Mouse (Mus musculus) embryonic stem cell, embryonic (primary cell): ENCODE measurements around the gene Ndufaf2.

ENCODE experiments used
- CTCF ChIA-PET, 4 experiments: fragments of 300-600 bp in 2 of 4; fragments of 350-600 bp in 2 of 4; sonication (Branson Sonifier 250); formaldehyde crosslinking; loops; one replicate each; lab custom pipeline; 2022; ENCODE audit warnings: inconsistent platforms in 2 of 4; lab: Charles Lee
- POLR2A ChIA-PET, 4 experiments: fragments of 300-600 bp in 2 of 4; fragments of 350-600 bp in 2 of 4; sonication (Branson Sonifier 250); formaldehyde crosslinking; loops; one replicate each; lab custom pipeline; 2022; ENCODE audit warnings: antibody characterized with exemption in 4 of 4, inconsistent platforms in 1 of 4; lab: Charles Lee

Ndufaf2 gene

GRCm38 (mm10) chr13:108066021-108066420 lies 92.4 kb downstream of the Ndufaf2 start:
- ChIA-PET CTCF (interaction anchor here in 2 of 4 experiments (0.5 to 0.7 kb wide), 2 partner anchors 33 to 87 kb away, joined by 3 read pairs; no protein-coding TSS in a partner anchor), POLR2A (interaction anchor here in 1 of 4 experiments (0.6 to 1.2 kb wide), 2 partner anchors 22 to 272 kb away, joined by 3 to 5 read pairs; partner anchors contain the start of gene Smim15)

DNA sequence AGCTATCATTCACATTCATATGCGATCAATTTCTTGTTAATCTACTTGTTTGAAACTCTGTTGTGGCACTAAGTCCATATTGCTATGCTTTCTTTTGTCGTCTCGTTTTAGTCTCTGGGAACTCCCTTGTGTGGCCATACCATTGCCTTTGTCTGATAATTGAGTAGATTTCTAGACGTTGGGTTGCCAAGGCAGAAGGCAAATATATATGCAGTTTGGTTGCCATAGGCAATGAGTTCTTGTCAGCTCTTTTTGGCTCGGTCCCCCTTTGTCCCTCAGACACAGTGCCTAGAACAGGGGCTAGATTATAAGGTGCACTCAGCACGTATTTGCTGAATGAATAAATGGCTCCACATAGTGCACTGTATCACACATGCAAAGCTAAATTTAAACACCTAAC lies 94.1 kb downstream of the Ndufaf2 start:
- CTCF ChIA-PET = no interaction called here
- POLR2A ChIA-PET = interaction anchor here in 1 of 4 experiments (0.6 to 1.0 kb wide), 3 partner anchors 10 to 63 kb away, joined by 3 read pairs; no protein-coding TSS in a partner anchor

DNA sequence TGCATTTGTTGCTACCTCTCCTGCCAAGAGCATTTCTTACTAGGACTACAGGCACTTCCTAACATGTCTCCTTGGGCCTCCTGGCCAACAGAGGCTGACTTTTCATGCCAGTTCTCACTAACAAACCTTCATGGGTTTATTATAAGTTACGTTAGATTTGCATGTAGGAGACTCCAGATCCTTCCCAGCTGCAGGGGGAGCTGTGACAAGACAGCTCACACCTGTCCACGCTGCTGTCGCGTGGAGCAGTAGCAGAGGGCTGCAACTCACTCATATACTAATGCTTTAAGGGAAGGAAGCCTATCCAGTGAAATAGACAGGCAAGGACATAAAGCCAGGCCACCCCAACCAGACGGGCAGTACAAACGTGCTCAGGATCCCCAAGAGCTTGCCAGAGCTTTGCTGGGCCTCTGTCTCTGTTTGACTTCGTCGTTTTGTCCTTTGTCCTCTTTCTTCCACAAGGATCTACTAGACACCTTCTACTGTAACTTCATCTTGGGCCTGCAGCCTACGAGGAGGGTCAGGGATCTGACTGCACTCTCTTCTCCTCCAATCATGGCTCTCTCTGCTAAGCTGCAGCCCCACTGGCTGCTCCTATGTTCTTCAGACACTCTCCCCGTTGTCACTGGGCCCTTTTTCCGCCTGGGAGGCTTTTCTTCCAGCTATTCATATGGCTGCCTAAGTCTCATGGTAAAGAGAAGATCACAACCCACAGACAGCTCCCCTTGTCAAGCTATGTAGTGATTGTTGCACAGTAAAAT lies 94.9 kb downstream of the Ndufaf2 start:
- ChIA-PET CTCF (interaction anchor here in 1 of 4 experiments (0.6 kb wide), 1 partner anchor 80 kb away, joined by 3 read pairs; no protein-coding TSS in a partner anchor), POLR2A (interaction anchor here in 1 of 4 experiments (0.5 to 1.0 kb wide), 4 partner anchors 11 to 1602 kb away, joined by 3 to 5 read pairs (median 3); no protein-coding TSS in a partner anchor)

- ChIA-PET CTCF (no interaction called here), POLR2A (interaction anchor here in 1 of 4 experiments (0.5 kb wide), 1 partner anchor 1602 kb away, joined by 5 read pairs; no protein-coding TSS in a partner anchor)
These were observed 95.5 kb downstream of the Ndufaf2 start for GRCm38 (mm10) chr13:108062900-108063299.

- ChIA-PET POLR2A (no interaction called here), CTCF (interaction anchor here in 2 of 4 experiments (0.7 kb wide), 2 partner anchors 73 to 117 kb away, joined by 3 to 5 read pairs; no protein-coding TSS in a partner anchor)
These were observed 97.4 kb downstream of the Ndufaf2 start for GRCm38 (mm10) chr13:108060936-108061578.

- ChIA-PET POLR2A (no interaction called here), CTCF (interaction anchor here in 2 of 4 experiments (0.7 kb wide), 2 partner anchors 74 to 116 kb away, joined by 3 to 5 read pairs; no protein-coding TSS in a partner anchor)
These were observed 98.0 kb downstream of the Ndufaf2 start for GRCm38 (mm10) chr13:108060286-108060885.

DNA sequence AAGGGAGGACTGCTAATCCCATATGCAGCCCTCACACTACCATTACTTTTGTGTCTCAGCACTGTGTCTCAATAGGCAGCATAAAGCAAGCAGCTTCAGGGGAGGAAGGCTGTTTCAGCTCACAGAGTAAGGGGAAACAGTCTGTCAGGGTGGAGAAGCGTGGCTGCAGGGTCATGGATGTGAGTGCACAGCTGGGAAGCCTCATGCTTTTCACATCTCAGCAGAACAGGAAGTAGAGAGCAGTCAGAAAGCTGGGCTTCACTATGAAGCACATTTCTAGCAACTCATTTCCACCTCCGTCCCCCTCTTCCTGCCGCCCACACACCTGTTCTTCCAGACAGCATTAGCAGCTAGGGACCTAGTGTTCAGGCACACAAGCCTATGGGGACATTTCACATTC lies 101.5 kb downstream of the Ndufaf2 start:
- ChIA-PET POLR2A (interaction anchor here in 2 of 4 experiments (1.1 to 1.5 kb wide), 3 partner anchors 12 to 18 kb away, joined by 3 read pairs; partner anchors contain the start of gene Smim15 (in 1 of the 2)), CTCF (no interaction called here)

DNA sequence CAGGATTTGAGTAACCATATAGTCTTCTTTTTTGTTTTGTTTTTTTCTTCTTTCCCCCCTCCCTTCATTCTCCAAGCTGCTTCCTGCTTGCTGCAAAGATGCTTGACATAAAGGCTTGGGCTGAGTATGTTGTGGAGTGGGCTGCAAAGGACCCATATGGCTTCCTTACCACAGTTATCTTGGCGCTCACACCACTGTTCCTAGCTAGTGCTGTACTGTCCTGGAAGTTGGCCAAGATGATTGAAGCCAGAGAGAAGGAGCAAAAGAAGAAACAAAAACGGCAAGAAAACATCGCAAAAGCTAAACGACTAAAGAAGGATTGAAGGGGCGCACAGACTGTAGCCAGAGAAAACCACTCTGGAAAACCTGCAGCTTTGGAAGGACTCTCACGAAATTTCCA lies 111.1 kb downstream of the Ndufaf2 start:
- ChIA-PET CTCF (interaction anchor here in 1 of 4 experiments (0.5 kb wide), 1 partner anchor 22 kb away, joined by 4 read pairs; no protein-coding TSS in a partner anchor), POLR2A (interaction anchor here in 1 of 4 experiments (1.1 to 1.4 kb wide), 3 partner anchors 28 to 80 kb away, joined by 3 to 4 read pairs (median 3); no protein-coding TSS in a partner anchor)

DNA sequence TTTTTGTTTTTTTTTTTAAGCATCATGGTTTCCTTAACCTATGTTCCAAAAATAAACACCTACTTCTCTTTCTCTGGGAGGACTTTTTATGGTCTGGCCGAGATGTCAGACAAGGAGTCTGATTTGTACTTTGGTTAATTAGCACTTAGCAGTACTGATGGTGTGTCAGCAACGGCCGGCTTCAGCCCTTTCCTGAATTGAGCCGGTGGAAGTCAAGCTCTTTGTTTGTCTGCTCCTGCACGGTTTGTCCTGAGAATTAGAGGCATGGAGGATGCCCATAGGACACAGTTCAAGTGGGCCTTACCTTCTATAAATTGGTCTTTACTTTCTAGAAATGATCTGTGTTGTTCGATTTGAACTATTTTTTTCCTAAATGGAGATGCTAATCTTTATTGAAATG lies 111.5 kb downstream of the Ndufaf2 start:
- ChIA-PET POLR2A (interaction anchor here in 1 of 4 experiments (0.5 to 1.4 kb wide), 5 partner anchors 28 to 770 kb away, joined by 3 to 5 read pairs (median 3); no protein-coding TSS in a partner anchor), CTCF (no interaction called here)

GRCm38 (mm10) chr13:108046071-108046470 lies 112.4 kb downstream of the Ndufaf2 start:
- CTCF ChIA-PET = interaction anchor here in 2 of 4 experiments (0.5 to 0.6 kb wide), 2 partner anchors 62 to 82 kb away, joined by 3 to 5 read pairs; no protein-coding TSS in a partner anchor
- POLR2A ChIA-PET = interaction anchor here in 2 of 4 experiments (0.6 to 0.7 kb wide), 3 partner anchors 10 to 770 kb away, joined by 3 to 4 read pairs (median 3); no protein-coding TSS in a partner anchor

GRCm38 (mm10) chr13:108045646-108046045 lies 112.8 kb downstream of the Ndufaf2 start:
- POLR2A ChIA-PET = interaction anchor here in 2 of 4 experiments (0.6 to 0.7 kb wide), 2 partner anchors 9 to 13 kb away, joined by 3 to 4 read pairs; no protein-coding TSS in a partner anchor
- CTCF ChIA-PET = interaction anchor here in 2 of 4 experiments (0.5 to 0.6 kb wide), 2 partner anchors 62 to 82 kb away, joined by 3 to 5 read pairs; no protein-coding TSS in a partner anchor

DNA sequence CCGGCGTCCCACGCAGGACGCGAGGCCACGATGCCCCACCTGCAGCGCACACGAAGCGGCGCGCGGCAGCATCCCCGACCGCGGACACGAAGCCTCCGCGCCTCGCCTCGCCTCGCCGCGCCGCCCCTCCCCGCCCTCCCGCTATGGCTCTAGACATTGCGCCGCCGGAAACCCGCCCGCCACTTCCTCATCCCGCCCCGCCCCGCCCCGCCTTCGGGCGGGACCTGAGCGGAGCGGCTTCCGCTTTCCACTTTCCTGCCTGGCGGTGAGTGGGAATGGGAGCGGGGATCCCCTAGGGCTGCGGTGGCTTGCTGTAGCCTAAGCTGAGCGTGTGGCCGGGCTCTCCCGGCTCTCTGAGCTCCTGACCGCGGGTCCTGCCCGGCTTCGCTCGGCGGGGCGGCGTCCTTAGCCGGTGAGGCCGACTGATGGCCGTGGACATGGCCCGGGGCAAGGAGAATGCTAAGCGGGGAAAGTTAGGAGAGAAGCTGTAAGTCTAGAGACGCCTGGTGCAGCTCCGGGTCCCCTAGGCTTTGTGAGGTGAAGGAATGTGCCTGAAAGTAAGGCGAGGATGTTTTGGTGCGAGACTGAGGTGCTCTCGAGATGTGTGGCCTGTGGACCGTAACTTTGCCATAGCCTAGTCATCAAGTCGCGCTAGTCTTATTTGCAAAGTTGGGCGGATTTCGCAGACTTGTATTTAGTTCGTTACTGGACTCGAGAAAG lies 114.0 kb downstream of the Ndufaf2 start, which contains the start of gene Smim15:
Gene Smim15 (plus strand): TSS at position 225 of the 720 bp plus-strand sequence.
- CTCF ChIA-PET = no interaction called here
- POLR2A ChIA-PET = interaction anchor here in 3 of 4 experiments (0.7 to 2.1 kb wide), 14 partner anchors 9 to 1138 kb away, joined by 3 to 6 read pairs (median 4); partner anchors contain the start of genes Ercc8 (in 1 of the 3) and Ndufaf2 (in 1 of the 3)

DNA sequence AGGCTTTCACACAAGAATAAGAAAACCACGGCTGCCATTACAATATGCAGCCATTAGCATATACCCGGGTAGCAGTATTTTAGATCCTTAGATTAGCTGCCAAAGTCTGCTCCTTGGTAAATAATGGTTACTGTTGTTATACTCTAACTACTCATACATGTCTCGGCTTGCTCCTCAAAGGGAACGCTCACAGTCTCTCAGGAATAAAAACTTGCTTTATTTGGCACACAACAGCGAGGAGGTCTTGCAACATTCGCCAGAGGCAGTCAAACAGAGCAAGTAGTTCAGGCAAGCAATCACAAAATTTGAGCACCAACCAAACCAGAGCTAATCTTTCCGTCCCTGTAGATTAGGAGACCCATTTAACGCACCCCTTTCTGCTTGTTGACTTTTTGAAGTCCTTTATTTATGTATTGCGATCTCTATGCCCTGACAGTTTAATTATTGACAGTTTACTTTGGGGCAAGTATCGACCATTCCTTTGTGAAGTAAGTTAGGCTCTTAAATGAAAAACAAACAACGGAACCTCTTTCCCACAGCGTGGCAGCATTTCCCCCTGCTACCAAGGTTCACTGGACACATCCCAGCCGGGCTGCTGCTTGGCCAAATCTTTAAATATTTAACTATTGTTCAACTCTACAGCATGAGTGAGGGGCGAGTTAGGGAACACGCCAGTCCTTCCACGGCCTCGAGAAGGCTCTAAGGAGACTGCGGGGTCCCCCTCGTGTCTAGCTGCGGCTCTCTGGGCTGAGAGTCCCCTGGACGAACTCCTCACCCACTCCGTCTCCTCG lies 114.8 kb downstream of the Ndufaf2 start:
- CTCF ChIA-PET = interaction anchor here in 2 of 4 experiments (0.6 to 0.7 kb wide), 2 partner anchors 124 to 559 kb away, joined by 3 to 4 read pairs; no protein-coding TSS in a partner anchor
- POLR2A ChIA-PET = interaction anchor here in 3 of 4 experiments (0.7 to 2.1 kb wide), 13 partner anchors 13 to 346 kb away, joined by 3 to 6 read pairs (median 4); partner anchors contain the start of genes Ercc8 (in 1 of the 3) and Ndufaf2 (in 1 of the 3)

DNA sequence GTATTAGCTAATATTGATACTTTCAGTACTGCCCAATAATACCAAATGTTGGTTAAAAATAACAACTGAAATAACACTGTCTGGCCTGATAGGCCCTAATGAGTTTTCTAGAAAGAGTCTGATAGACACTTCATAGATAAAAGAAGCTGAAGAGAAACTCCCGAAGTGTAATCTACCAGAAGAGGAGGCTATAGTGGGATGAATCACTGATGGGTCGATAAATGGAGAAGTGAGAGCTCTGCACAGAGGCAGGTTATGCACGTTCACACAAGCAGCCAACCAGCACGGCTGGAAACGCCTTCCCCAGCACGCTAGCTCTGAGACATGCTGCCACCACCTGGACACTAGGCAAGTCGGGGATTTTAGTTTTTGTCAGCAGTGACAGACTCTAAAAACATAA lies 117.1 kb downstream of the Ndufaf2 start:
- ChIA-PET POLR2A (interaction anchor here in 3 of 4 experiments (0.6 to 1.7 kb wide), 11 partner anchors 8 to 655 kb away, joined by 3 to 11 read pairs (median 4); no protein-coding TSS in a partner anchor), CTCF (interaction anchor here in 3 of 4 experiments (0.6 to 0.7 kb wide), 7 partner anchors 19 to 1302 kb away, joined by 3 to 8 read pairs (median 4); no protein-coding TSS in a partner anchor)

DNA sequence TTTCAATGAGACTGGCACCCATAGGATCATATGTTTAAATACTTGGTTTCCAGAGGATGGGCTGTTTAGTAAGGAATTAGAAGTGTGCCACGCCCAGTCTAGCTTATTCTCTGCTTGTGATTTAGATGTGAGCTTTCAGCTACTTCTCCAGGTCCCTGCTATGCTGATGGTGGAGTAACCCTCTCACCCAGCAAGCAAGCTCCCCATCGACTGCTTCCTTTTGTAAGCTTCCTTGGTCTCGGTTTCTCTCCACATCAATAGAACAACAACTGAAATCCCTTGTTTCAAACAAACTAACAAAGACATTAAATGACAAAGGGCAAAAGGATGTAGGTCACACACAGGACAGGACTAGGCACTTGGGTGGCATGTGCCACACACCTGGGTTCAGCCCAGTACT lies 118.0 kb downstream of the Ndufaf2 start:
- POLR2A ChIA-PET = interaction anchor here in 3 of 4 experiments (0.5 to 1.3 kb wide), 6 partner anchors 79 to 1181 kb away, joined by 3 to 9 read pairs (median 4); no protein-coding TSS in a partner anchor
- CTCF ChIA-PET = interaction anchor here in 1 of 4 experiments (0.7 kb wide), 1 partner anchor 57 kb away, joined by 3 read pairs; no protein-coding TSS in a partner anchor

DNA sequence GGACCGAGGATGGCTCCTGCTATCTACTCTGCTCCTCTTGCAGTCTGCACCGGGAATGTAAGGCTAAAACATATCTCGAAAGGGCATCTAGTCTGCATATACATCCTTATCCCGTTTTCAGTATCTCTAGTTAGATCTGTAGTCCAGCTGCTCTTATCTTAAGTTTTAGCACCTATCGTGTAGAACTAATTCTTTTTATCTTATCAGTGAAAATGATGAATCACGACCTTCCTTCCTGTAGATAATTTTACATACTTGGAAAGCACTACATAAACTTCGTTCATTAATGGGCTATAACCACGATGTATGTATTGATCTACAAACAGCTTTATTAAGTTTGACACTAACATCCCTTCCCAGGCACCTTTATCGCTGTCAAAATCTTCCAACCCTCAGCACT lies 118.5 kb downstream of the Ndufaf2 start:
- CTCF ChIA-PET = interaction anchor here in 1 of 4 experiments (0.7 kb wide), 1 partner anchor 56 kb away, joined by 3 read pairs; no protein-coding TSS in a partner anchor
- POLR2A ChIA-PET = interaction anchor here in 3 of 4 experiments (0.5 to 1.3 kb wide), 5 partner anchors 79 to 173 kb away, joined by 3 to 9 read pairs (median 4); no protein-coding TSS in a partner anchor
